Mouse (Mus musculus): ENCODE results near the gene Olfr148.

GRCm38 (mm10) chr9:39602536-39603332 lies 7.7 kb upstream of the Olfr148 start:
- no peak for TF ChIP-seq CTCF (IDR thresholded peaks at IDR 0.05; ENCODE audit: control insufficient read depth, insufficient read depth, insufficient replicate concordance, low read depth, low read length)
- TF ChIP-seq POLR2A (IDR thresholded peaks at IDR 0.05; ENCODE audit: control insufficient read depth, low read depth, low read length), result no peak

All from testis, adult 2 months (tissue).